Mouse (Mus musculus): ENCODE measurements at regions not wholly inside any gene's neighbourhood (a gene's known extent, or its start where the extent isn't known, plus 50 kb on each side); places are given as distances from the start of the nearest gene placed in this dataset.

- DNase-seq, result peak; percentile 17
These were observed 103.8 kb upstream of the Sh3bp4 start for GRCm38 (mm10) chr1:88966416-88966815.

DNA sequence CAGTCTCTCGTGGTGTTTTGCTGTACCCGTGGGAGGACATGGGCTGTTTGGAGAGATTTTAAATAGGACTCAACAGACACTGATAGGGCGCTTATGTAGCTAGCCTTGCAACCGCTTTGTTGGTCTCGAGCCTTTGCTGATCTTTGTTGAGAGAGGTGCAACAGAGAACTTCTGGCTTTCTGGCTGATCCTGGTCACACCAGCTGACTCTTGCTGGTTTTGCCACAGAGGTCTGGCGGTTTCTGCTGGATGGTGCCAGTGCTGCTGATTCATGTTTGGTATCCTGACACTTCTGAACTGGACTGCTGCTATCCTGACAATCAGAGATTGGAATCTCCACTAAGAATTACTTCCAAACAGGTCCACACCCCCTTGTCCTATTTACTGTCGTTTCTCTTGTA, 102.1 kb upstream of the Sh3bp4 start:
- no peak for DNase-seq

DNA sequence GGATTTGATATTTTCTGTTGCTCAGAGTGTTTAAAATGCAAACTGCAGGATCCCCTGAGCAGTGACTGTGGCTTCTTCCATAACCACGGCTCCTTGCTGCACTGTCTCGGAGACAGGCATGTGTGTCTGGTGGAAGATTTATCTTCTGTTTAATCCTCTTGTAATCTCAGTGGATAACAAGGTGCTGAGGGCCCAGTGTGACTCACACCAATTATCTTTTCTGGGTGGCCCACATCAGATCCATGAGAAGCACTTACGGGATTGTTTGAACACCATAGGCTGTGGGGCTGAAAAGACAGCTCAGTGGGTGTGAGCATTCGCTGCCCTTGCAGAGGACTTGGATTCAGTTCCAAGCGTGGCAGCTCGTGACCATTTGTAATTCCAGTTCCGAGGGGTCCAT, 101.2 kb upstream of the Sh3bp4 start:
- no peak for DNase-seq

- no peak for DNase-seq
These were observed 100.6 kb upstream of the Sh3bp4 start for GRCm38 (mm10) chr1:88969630-88970029.

- DNase-seq, result no peak
These were observed 94.1 kb upstream of the Sh3bp4 start for GRCm38 (mm10) chr1:88976101-88976500.

DNA sequence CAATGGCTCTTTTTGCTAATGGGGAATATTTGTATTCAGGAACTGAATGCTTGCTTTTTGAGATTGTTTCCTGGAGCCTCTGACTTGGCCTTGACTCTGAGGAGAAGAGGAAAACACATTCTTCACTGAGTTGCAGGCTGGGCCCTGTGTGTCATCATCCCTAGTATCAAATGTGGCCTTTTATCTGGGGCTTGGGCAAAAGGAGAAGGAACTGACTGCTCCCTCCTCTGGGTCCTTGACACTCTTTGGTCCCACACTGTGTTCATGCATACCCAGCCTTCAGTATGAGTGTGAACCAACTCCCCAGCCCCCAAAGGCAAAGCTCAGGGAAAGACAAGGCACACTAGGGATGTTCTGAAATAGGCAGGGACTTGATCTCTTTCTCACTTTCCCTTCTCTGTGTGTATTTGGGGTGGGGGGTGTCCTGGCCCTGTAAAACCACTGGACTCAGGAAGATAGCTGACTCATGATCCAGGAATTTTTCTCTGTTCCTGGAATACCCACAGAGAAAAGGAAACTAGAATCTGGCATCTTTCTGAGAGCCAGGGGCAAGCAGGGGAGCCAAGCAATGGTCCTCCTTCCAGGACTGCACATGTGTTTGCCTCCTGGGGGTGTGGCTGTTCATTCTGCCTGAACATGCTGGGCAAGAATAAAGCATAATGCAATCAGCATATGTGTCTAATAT, 82.1 kb upstream of the Sh3bp4 start:
- no peak for DNase-seq

DNA sequence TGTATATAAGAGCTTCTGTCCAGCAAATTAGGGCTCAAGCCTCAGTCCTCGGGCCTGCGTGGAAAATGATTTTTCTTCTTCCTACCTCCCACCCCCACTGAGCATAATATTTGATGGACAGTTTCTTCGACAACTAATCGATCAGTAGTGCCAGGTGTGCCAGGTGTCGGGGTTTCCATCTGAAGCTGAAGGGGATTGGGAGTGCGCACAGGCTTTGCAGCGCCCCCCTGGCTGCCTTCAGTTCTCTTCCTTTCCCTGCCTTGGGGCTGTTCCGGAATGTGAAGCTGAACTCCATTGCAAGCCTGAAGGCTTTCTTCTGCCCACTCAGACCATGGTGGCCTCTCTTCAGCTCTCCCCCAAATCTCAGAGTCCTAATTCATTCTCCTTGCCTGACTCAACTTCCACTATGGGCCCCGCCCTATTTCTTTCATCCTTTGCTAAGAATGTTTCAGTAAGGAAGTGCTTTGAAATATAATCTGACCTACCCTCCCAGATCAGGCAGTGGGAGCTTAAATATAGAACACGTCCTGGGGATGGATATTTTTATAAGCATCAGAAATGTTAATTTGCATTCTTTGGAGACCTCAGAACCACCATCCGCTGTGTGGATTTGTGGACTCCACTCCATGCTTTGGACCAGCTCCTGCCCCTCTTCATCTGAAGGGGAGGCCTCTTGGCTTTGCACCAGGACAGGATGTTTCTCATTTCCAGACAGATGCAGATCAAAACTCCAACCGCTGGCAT, 75.5 kb upstream of the Sh3bp4 start:
- peak; percentile 58 for DNase-seq

DNA sequence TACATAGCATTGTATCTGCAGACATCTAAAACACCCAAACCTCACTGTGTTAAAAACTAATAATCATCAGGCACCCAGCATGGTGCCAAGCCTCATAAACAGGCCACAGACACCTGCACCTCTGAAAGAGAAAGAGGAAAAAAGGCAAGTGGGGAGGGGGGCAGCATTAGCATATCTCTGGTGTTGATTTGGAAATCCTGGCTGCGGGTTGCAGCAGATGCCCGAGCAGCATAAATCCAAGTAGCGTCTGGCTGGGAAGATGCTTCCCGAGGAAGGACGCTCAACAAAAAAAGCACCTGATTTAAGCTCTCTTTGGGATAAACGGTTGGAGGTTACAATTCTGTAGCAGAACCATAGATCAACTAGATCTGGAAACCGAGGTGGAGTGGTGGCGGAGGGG, 74.3 kb upstream of the Sh3bp4 start:
- no peak for DNase-seq

- DNase-seq, result no peak
These were observed 73.6 kb upstream of the Sh3bp4 start for GRCm38 (mm10) chr1:88996657-88997056.

GRCm38 (mm10) chr1:88997847-88998246, 72.4 kb upstream of the Sh3bp4 start:
- DNase-seq, result no peak

GRCm38 (mm10) chr1:89002326-89002725, 67.9 kb upstream of the Sh3bp4 start:
- no peak for DNase-seq

- no peak for DNase-seq
These were observed 66.5 kb upstream of the Sh3bp4 start for GRCm38 (mm10) chr1:89003752-89004151.

DNA sequence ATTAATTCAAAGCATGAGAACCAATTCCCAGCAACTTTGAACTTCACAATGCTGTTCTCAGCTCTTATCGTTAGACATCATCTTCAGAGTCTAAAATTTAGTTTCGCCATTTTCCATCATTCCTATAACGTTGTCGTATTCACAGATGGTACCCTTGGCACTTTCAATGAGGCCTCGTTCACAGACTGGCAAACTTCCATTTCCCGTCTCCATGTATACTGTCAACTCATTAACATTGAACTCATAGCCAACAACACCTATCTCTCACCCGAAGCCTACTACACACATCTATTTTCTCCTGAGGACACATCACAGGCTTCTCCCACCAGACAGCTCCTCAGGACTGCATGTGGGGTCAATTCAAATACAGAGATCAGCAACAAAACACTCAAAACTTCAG, 62.7 kb upstream of the Sh3bp4 start:
- no peak for DNase-seq

GRCm38 (mm10) chr1:89010170-89010569, 60.0 kb upstream of the Sh3bp4 start:
- DNase-seq, result no peak

GRCm38 (mm10) chr1:89011454-89011853, 58.8 kb upstream of the Sh3bp4 start:
- DNase-seq, result no peak

DNA sequence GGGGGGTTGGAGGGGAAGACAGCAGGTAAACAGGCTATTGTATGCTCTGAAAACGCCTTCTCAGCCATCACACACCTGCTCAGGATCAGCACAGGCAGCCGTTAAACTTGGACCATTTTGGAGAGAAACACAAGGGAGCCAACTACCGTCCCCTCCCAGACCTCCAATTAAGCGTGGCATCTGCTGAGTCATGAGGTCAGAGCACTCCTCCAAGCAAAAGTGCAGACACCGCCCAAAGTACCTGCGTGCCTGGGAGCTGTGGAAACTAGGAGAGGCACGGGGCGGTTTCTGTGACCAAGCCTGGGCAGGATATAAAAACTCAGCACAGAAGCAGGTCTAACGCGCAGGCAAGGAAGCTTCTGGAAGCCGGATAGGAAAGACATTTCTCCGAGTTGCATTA, 54.8 kb upstream of the Sh3bp4 start:
- peak; percentile 52 for DNase-seq

GRCm38 (mm10) chr1:89015845-89016244, 54.4 kb upstream of the Sh3bp4 start:
- no peak for DNase-seq

DNA sequence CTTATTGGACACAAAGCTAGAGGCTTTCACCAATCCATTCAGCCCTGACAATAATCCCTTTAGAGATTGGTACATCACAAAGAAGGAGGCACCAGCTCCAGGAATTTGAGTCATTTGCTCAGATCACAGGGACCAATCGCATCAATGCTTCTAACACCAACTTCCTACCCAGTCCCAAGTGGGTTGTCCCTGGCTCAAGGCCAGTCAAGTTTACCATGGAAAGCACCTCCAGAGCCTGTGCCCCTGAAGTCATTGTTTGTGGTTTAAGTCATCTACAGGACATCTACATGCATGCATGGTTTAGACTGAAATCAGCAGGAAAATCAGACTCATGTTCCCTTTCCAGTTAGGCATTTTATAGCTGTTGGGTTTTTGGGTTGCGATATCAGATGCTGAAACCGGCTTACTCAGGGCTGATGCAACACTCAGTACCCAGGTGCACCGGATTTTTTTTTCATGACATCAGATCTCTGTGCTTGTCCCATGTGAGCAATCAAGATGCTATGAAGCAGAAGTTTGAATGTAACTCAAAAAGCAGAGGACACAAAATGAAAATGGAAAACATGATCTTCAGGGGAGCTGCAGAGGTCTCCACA, 50.3 kb upstream of the Sh3bp4 start:
- no peak for DNase-seq

All from lung, postnatal 14 days (tissue).